Mouse (Mus musculus) cerebellum, adult 11-12 months (tissue): ENCODE data around the gene Gm17359.

ENCODE experiments used
- DNase-seq: peaks from one replicate; pipeline ENCODE4 v3.0.0; 2022

Gm17359 gene

GRCm38 (mm10) chr3:79358721-79359120 is 22.3 kb downstream of the Gm17359 start:
- no peak for DNase-seq

GRCm38 (mm10) chr3:79360317-79361101 is 24.0 kb downstream of the Gm17359 start:
- no peak for DNase-seq

GRCm38 (mm10) chr3:79366098-79366497 is 29.6 kb downstream of the Gm17359 start:
- no peak for DNase-seq

GRCm38 (mm10) chr3:79368306-79368705 is 31.8 kb downstream of the Gm17359 start:
- DNase-seq: no peak

- no peak for DNase-seq
Measured at GRCm38 (mm10) chr3:79370385-79370929, 34.0 kb downstream of the Gm17359 start.

- DNase-seq: no peak
Measured at GRCm38 (mm10) chr3:79371506-79372195, 35.2 kb downstream of the Gm17359 start.

GRCm38 (mm10) chr3:79373930-79374329 is 37.5 kb downstream of the Gm17359 start:
- no peak for DNase-seq

GRCm38 (mm10) chr3:79378086-79378485 is 41.6 kb downstream of the Gm17359 start:
- no peak for DNase-seq

GRCm38 (mm10) chr3:79379255-79379836 is 42.9 kb downstream of the Gm17359 start:
- DNase-seq: peak; percentile 20

- no peak for DNase-seq
Measured at GRCm38 (mm10) chr3:79379873-79380595, 43.6 kb downstream of the Gm17359 start.

- DNase-seq: no peak
Measured at GRCm38 (mm10) chr3:79381398-79381797, 44.9 kb downstream of the Gm17359 start.

- no peak for DNase-seq
Measured at GRCm38 (mm10) chr3:79385434-79386029, 49.1 kb downstream of the Gm17359 start.

- no peak for DNase-seq
Measured at GRCm38 (mm10) chr3:79389081-79389480, 52.6 kb downstream of the Gm17359 start.

- DNase-seq: no peak
Measured at GRCm38 (mm10) chr3:79400552-79400951, 64.1 kb downstream of the Gm17359 start.

- DNase-seq: no peak
Measured at GRCm38 (mm10) chr3:79402056-79402455, 65.6 kb downstream of the Gm17359 start.

GRCm38 (mm10) chr3:79408546-79408945 is 72.1 kb downstream of the Gm17359 start:
- no peak for DNase-seq

GRCm38 (mm10) chr3:79409927-79410628 is 73.6 kb downstream of the Gm17359 start:
- no peak for DNase-seq

- no peak for DNase-seq
Measured at GRCm38 (mm10) chr3:79410629-79410995, 74.2 kb downstream of the Gm17359 start.

GRCm38 (mm10) chr3:79411666-79412065 is 75.2 kb downstream of the Gm17359 start:
- DNase-seq: no peak

- DNase-seq: no peak
Measured at GRCm38 (mm10) chr3:79413492-79413891, 77.0 kb downstream of the Gm17359 start.

- no peak for DNase-seq
Measured at GRCm38 (mm10) chr3:79415081-79415480, 78.6 kb downstream of the Gm17359 start.

GRCm38 (mm10) chr3:79415929-79416328 is 79.5 kb downstream of the Gm17359 start:
- DNase-seq: no peak
